Mouse (Mus musculus) G1E (cell line): ENCODE data around the gene Hmces. TPM values are rescaled to one million over a fixed set of nuclear protein-coding genes. Genes with fewer than 3 reads are reported as not detected.
"Not testable (repeated sequence)": the region's sequence is repeated elsewhere in the genome, so short reads cannot be mapped to it uniquely, and the experiment has no call there.

Experiments used
- ATAC-seq: 2 replicates; pipeline ENCODE4 v1.8.0; 2016; ENCODE audit warnings: mild to moderate bottlenecking; ENCODE audit not compliant: insufficient number of reproducible peaks, poor library complexity, low FRiP score, severe bottlenecking; ENCODE audit errors: extremely low read depth
- DNase-seq: peaks from one replicate; pipeline ENCODE4 v3.0.0; 2012; ENCODE audit warnings: low spot score
- H3K27me3 ChIP-seq: 2 replicates; pipeline ENCODE4 v1.6.1; 2012; ENCODE audit warnings: mild to moderate bottlenecking, low read length, inconsistent platforms; ENCODE audit not compliant: insufficient read depth
- H3K36me3 ChIP-seq: replicated peaks from 2 replicates; pipeline ENCODE3; 2012; ENCODE audit warnings: mild to moderate bottlenecking, inconsistent platforms
- H3K4me1 ChIP-seq: 2 replicates; pipeline ENCODE4 v1.6.1; 2012; ENCODE audit warnings: low read depth, low read length, inconsistent platforms, mixed read lengths; ENCODE audit not compliant: insufficient read depth
- H3K4me3 ChIP-seq: 2 replicates; pipeline ENCODE4 v1.5.1; 2012; ENCODE audit warnings: low read depth, mild to moderate bottlenecking, inconsistent platforms, low read length, moderate library complexity, mixed read lengths
- H3K9me3 ChIP-seq: replicated peaks from 2 replicates; pipeline ENCODE4 v1.6.1; 2012; ENCODE audit warnings: inconsistent platforms
- CTCF ChIP-seq: IDR thresholded peaks from 2 replicates; pipeline ENCODE4 v1.5.1; 2012; ENCODE audit warnings: low read depth, low read length, inconsistent platforms, mixed read lengths
- GATA1 ChIP-seq: IDR thresholded peaks from 2 replicates; pipeline ENCODE4 v1.6.1; 2012; ENCODE audit warnings: borderline replicate concordance, low read length, inconsistent platforms, mixed read lengths
- GATA2 ChIP-seq: IDR thresholded peaks from 2 replicates; pipeline ENCODE4 v1.6.1; 2012; ENCODE audit warnings: low read depth, low read length, inconsistent platforms, borderline replicate concordance
- POLR2AphosphoS5 ChIP-seq: IDR thresholded peaks from 2 replicates; pipeline ENCODE4 v1.6.1; 2012; ENCODE audit warnings: low read depth, low read length, inconsistent platforms; ENCODE audit not compliant: insufficient replicate concordance
- TAL1 ChIP-seq: conservative IDR thresholded peaks from 2 replicates; pipeline ENCODE4 v1.6.1; 2012; ENCODE audit warnings: low read depth, low read length, inconsistent platforms, mixed read lengths
- polyA plus RNA-seq: library from polyadenylated mRNA; stranded (reverse); fragments of >175 nt; gene quantifications from 2 replicates; pipeline ENCODE4 v1.2.3, GENCODE M21; 2012
- total RNA-seq, 2 experiments: library from RNA; stranded (forward) in 1 of 2; stranded (reverse) in 1 of 2; fragments of 200-1000 nt in 1 of 2; fragments of >200 nt in 1 of 2; fragmentation: Nextera tagmentation in 1 of 2; gene quantifications; 2 replicates each; pipeline ENCODE4 v1.2.3; 2014 to 2017

The Hmces gene
- total and polyA plus RNA-seq, 3 experiments = 19.8 to 31.3 (median 20.0) TPM

DNA sequence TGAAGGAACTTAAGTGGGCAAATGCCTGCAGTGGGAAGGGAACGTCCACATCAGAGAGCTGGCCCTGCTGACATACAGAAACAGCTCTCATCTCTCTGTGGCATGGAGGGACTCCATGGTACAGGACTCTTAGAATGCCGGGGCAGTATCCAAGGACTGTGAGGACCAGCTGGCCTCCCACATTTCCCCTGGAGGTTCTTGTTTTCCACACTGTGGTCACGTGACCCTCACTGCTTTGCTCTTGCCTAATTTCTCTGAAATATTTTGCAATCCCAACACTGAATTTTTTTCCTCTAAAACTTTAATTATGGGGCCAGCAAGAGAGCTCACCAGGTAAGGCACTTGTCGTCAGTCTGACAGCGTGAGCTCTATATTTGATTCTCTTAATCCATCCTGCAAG is 21.3 kb downstream of the Hmces start:
- H3K4me1 ChIP-seq = no peaks in the 10 kb centered on the region
- peaks cover 1% of the 10 kb centered on the region; the same call in 1 of the 2 replicates for H3K27me3 ChIP-seq
- TF ChIP-seq GATA1 (no peak), POLR2AphosphoS5 (no peak), GATA2 (no peak), CTCF (no peak), TAL1 (no peak)
- peaks cover 6% of the 10 kb centered on the region; the same call in 1 of the 2 replicates for H3K9me3 ChIP-seq
- H3K36me3 ChIP-seq = peaks cover 63% of the 10 kb centered on the region
- ATAC-seq = no peak
- DNase-seq = no peak
- H3K4me3 ChIP-seq = no peak overlapping the region

DNA sequence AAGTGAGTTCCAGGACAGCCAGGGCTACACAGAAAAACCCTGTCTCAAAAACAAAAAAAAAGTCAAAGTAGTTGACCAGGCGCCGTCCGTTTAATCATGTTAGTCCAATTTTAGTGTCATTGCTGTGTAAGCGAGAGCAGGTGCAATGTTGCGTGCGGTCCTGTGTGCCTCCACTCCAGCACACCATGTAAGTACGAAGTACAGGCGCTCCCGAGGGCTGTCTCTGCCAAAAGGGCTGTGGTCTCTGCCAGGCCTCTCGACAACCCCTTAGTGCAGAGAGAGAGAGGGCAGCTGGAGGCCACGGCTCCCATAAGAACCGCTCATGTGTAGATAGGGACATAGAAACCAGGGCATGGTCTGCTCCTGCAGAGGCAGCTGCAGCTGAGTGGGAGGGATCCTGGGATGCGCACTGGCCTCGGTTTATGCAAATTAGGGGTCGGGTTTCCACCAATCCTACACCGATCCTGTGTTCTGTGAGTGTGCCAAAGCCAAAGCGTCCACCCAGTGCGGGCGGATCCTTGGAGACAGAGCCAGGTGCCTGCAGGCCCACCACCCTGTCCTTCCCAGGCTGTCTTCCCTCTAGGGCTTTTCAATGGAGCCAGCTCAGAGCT is 23.5 kb downstream of the Hmces start:
- Histone ChIP-seq H3K4me1 (no peaks in the 10 kb centered on the region), H3K27me3 (peaks cover 7% of the 10 kb centered on the region), H3K36me3 (peaks cover 50% of the 10 kb centered on the region), H3K9me3 (no peaks in the 10 kb centered on the region), H3K4me3 (no peak overlapping the region)
- DNase-seq (no peak), ATAC-seq (no peak)
- no peak for TF ChIP-seq GATA1
- TF ChIP-seq GATA2 = no peak
- TF ChIP-seq POLR2AphosphoS5 = no peak
- no peak for TF ChIP-seq TAL1
- TF ChIP-seq CTCF = no peak

DNA sequence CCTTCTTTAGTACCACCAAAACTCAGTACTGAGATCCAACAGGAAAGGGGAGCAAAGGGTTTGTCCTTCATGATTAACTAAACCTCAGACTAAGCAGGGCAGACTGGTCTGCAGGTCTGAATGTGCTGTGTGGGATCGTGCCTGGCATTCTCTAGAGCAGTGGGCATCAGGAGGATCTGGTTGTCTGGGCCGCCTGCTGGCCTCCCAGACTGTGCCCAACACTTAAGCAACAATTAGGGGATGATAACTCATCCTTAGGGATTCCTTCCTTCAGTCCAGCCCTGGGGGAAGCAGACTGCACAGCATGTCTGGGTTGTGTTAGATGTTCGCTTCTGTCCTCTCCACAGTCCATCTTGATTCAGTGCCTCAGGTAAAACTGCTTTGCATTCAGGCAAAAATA is 25.2 kb downstream of the Hmces start:
- Histone ChIP-seq H3K4me3 (no peak overlapping the region), H3K36me3 (peaks cover 34% of the 10 kb centered on the region), H3K4me1 (no peaks in the 10 kb centered on the region), H3K27me3 (peaks cover 19% of the 10 kb centered on the region), H3K9me3 (no peaks in the 10 kb centered on the region)
- TF ChIP-seq CTCF = no peak
- no peak for TF ChIP-seq GATA1
- TF ChIP-seq TAL1 = no peak
- no peak for TF ChIP-seq GATA2
- no peak for TF ChIP-seq POLR2AphosphoS5
- ATAC-seq (no peak), DNase-seq (no peak)

DNA sequence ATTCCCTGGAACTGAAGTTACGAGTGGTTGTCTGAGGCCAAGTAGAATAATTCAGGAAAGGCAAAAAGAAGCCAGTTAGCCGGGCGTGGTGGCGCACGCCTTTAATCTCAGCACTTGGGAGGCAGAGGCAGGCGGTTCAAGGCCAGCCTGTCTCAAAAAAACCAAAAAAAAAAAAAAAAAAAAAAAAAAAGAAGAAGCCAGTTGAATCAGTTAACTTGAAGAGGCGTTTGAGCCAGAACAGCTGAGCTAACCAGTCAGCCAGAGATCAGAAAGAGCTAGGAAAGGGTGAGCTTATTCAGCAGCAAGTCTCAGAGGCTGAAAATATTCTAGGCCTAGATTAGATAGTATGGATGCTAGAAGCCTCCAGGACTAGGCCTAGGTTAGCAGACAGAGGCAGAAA is 28.4 kb downstream of the Hmces start:
- ATAC-seq = no peak

DNA sequence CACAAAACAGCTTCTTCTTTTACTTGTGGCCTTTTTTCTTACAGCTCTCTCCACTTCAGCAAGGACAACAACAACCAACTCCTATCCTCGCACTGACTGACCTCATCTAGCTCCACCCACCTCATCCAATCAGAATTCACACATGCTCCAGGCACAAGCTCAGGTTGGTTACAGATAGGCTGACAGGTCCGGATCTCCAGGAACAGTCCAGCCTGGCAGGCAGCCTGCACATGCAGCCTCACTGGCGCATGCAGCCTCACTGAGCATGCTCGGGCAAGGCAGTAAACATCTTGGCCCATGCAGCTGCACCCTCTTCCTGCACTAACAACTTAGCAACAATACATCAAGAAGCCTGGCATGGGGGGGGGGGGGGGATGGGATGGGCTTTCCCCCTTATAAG is 48.7 kb downstream of the Hmces start:
- H3K27me3 ChIP-seq = peaks cover 19% of the 10 kb centered on the region
- not testable (repeated sequence) for H3K4me3 ChIP-seq, H3K36me3 ChIP-seq, ATAC-seq, H3K4me1 ChIP-seq, DNase-seq, H3K9me3 ChIP-seq

More for the DNA sequence above, 28.4 kb downstream of the Hmces start:
- Histone ChIP-seq H3K9me3 (no peaks in the 10 kb centered on the region), H3K36me3 (peaks cover 5% of the 10 kb centered on the region), H3K4me3 (no peak overlapping the region), H3K27me3 (peaks cover 32% of the 10 kb centered on the region), H3K4me1 (no peaks in the 10 kb centered on the region)
- no peak for DNase-seq
- no peak for TF ChIP-seq GATA2
- TF ChIP-seq TAL1 = no peak
- no peak for TF ChIP-seq POLR2AphosphoS5
- TF ChIP-seq CTCF = no peak
- TF ChIP-seq GATA1 = no peak

DNA sequence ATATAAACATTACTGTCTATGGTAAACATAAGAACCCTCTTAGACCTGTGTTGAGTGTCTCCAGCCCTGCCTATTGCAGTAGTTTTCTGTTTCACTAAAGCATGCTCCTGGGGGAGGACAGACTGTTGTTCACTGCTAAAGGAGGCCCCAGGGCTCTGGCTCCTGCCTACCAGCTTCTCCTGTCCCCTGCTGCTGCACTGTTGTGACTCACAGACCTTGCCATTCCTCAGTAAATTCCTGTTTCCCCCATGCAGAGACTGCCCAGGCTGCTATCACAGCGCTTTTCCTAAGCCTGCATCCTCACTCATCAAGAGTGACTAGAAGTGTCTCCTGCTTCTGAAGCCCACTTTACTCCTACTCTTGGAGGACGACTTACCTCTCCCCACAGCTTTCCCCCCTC is 56.3 kb downstream of the Hmces start:
- ATAC-seq = no peak
- TF ChIP-seq GATA2 (no peak), POLR2AphosphoS5 (no peak), GATA1 (no peak), CTCF (no peak)

More for the DNA sequence above, 56.3 kb downstream of the Hmces start:
- H3K9me3 ChIP-seq = no peaks in the 10 kb centered on the region
- H3K36me3 ChIP-seq = no peaks in the 10 kb centered on the region
- DNase-seq = no peak
- H3K4me1 ChIP-seq = no peaks in the 10 kb centered on the region
- peaks cover 14% of the 10 kb centered on the region for H3K27me3 ChIP-seq
- H3K4me3 ChIP-seq = no peak overlapping the region
